Mouse (Mus musculus) spleen, postnatal 4 days (tissue): ENCODE results near the gene Spz1.

Experiments
- DNase-seq, 2 experiments: peaks; one replicate each; pipeline ENCODE4 v3.0.0; 2022; ENCODE audit warnings: low spot score in 2 of 2

Gene Spz1

DNA sequence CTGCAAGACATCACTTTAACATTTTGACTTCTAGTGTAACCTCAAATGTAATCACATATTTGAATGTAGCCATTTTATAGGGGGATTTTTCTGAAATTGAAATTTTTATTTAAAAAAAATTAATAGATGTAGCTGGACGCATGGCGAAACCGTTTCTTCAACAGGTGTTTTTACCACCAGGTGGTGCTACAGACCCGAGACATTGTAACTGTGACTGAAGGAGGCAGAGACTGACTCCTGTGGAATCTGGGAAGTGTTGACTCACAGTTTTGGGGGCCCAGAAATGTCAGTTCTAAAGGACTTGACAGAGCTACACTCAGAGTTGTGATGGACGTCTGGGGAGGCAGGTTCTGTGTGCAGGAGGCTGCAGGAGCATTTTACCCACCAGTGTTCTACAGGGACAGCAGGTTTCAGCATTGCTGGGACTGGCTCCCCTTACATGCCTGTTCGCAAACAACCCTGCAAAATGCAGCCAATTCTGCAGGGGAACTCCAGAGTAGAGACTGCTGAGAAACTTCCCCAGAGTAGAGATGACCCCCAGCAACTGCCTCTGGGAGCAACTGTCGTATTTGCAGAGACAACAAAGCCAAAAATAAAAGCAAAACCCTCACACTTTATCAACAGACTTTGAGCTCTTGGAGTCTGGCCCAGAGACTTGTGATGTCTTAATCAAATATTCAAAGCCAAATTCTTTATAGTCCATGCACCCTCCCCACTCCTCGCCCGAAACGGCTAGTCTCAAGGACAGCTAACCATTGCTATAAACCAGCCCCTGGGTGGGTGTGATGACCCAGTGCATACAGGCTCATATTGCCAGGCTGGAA lies 4.5 kb upstream of the Spz1 start:
- DNase-seq: peak; percentile 66 to 81

- DNase-seq: peak in 1 of 2 experiments; percentile 13
Observed at GRCm38 (mm10) chr13:92578210-92578609, 2.2 kb upstream of the Spz1 start.

GRCm38 (mm10) chr13:92576688-92577087 lies 716 bp upstream of the Spz1 start:
- no peak for DNase-seq

GRCm38 (mm10) chr13:92559429-92559828 lies 16.5 kb downstream of the Spz1 start:
- no peak for DNase-seq

DNA sequence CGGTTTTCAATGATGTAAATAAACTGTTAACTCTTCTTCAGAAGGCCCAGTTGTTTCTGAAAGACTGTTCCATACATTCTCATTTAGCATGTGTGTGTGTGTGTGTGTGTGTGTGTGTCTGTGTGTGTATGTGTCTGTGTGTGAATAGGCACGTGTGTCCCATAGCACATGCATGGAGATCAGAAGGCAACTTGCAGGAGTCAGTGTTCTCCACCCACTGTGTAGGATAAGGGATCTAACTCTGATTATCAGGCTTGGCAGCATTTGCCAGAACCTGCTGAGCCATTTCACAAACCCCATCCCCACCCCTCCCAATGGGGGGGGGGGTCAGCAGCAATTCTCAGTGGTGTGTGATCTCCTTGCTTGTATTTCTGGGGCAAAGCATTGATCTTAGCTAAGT lies 18.7 kb downstream of the Spz1 start:
- DNase-seq: no peak

DNA sequence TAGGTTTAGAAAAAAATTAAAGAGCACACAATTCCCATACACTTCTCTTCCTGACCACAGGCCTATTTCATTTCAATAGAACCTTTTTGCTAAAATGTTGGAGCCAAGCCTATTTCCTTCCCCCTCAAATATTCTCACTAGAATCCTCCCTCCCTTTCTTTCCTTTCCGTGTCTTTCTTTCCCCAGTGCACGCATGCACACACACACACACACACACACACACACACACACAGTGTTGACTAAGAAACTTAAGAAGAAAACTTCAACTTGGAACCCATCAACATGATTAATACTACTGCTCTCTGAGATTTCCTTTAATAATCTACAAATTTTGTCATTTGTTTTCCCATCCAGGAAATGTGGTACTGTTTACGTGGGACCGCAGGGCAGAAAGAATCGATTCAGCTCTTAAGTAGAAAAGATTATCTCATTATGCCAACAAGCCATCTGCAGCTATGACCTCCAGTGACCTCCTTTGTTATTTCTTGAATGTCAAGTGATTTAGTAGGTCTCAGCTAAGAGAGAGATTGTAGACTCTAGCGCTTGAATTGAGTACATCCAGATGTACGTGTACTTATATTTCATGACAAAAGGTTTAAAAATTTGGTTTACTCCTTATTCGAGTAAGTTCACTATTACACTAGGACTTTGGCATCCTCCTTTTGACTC lies 19.4 kb downstream of the Spz1 start:
- no peak for DNase-seq

- DNase-seq: no peak
Observed at GRCm38 (mm10) chr13:92547093-92547492, 28.9 kb downstream of the Spz1 start.

DNA sequence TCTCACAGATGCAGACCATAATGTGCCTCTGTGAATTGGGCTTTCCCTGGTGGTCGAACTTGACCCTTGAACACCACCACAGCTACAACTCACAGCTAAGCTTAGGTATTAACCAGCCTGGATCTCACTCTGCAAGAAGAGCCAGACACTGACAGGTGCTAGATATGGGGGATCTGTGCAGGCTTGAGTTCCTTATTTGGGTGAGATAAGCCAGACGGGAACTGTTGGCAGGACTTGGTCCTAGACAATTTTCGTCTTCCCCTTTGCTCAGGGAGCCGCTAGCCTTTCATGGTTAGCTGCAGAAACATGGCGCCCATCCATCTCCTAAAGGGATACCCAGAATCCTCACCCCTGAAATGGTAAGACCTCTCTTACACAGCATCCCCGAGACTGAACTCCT lies 35.0 kb downstream of the Spz1 start:
- DNase-seq: no peak

- DNase-seq: no peak
Observed at GRCm38 (mm10) chr13:92539126-92539525, 36.8 kb downstream of the Spz1 start.

- no peak for DNase-seq
Observed at GRCm38 (mm10) chr13:92533801-92534200, 42.2 kb downstream of the Spz1 start.

GRCm38 (mm10) chr13:92532216-92532615 lies 43.8 kb downstream of the Spz1 start:
- DNase-seq: no peak

DNA sequence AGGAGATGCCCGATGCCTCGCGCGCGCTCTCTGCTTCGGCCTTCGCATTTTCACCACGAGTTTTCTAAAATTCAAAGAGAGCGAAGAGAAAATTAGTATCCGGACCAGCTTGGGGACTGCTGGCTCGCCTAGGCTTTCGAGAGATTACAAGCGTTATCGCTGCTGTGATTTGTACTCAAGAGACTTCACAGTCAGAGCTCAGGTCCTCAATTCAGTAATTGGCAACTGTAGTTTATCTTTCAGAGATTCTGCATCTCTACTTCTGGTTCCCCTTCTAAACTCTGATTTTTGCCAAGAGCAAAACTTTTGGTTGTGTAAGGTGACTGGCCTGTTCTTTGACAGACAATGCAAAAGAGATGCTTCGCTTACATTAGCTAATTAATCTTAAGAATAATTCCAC lies 44.7 kb downstream of the Spz1 start:
- no peak for DNase-seq

DNA sequence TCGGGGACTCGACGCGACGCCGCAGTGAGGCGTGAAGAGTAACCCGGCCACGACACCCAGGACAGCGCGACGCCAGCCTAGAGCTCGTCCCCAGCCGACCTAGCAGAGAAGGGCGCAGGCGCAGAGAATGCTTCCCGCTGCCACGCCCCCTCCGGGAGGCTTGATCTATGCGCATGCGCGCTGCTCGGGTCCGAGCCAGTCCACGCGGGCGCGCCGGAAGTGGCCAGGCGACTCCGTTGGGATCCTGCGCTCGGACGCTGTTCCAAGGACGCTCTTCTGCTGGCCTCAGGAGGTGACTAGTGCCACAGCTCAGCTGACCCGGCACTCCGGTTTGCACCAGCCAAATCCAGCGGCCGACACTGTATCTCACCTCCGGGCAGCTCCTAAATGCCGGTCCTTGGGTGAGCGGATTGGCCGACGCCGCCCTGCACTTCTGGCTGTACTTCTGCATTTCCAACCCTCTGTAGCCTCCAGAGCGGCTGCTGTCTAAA lies 45.2 kb downstream of the Spz1 start, which contains the start of gene Zfyve16:
TSS of gene Zfyve16 (minus strand) at position 148 of the 491 bp plus-strand sequence.
- peak; percentile 93 to 98 for DNase-seq

DNA sequence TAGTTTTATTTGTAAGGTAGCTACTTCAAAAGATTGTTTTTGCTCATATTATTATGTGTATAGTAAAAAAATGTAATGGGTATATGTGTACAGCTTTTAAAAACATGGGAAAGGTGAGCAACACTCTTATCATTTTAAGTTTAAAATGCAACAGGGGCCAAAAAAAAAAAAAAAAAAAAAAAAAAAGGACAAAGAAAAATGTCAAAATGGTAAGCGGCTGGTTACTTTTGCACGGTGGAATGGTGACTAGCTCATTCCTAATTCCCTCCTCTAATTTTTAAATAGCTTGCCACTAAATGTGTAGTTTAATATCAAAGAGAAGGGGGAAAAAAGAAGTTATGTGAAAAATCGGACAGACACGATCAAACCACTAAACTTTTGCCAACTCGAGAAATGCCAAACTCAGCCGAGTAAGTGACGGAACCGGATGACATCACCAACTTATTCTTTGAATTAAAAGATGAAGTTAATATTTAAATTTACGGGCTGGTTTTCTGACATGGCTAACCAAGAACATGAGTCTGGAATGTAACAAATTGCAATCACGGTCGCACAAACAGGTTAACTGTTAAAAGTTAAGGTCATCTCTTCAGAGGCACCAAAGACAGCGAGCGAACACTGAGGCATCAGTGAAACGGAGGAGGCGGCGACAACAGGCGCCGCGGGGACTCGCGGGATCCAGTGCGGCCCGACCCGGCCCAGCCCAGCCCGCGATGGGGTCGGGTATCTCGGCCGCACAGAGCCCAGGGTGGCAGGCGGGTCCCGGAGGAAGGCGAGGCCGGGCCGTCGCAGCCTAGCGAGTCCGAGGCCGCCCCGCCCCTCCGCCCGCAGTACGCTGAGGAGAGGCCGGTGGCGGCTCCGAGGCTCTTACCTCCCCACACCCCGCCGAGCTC lies 45.9 kb downstream of the Spz1 start:
- no peak for DNase-seq
